Mouse (Mus musculus) retina, adult 2 months (tissue): ENCODE data around the gene Bcl2l2.

Source experiments
- DNase-seq: peaks from one replicate; pipeline ENCODE4 v3.0.0-alpha.2; 2012; ENCODE audit warnings: low read depth, low spot score

Bcl2l2 gene

DNA sequence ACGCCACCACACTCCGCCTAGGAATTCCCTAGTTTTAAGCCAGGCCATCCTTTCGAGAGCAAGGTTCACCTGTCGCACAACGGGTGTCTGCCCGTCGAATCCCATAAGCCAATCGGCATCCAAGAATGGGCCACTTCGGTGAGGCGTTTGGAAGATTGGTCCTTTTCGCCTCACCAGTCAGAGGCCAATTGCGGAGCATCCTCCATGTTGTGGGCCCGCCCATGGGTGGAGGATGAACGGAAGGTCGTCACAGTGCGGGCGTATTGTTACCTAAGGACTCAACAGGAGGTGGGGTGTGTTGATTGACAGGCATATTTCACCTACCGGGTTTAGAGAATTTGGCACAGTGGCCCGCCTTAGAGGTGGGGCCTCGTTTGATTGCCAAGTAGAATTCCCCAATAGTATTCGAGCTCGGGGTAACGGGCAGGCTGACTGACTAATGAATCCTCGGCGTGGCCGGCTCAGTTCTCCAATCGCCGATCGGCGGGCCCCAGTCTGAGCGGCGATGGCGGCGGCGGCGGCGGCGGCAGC, 10.5 kb downstream of the Bcl2l2 start:
- peak; percentile 98 for DNase-seq

DNA sequence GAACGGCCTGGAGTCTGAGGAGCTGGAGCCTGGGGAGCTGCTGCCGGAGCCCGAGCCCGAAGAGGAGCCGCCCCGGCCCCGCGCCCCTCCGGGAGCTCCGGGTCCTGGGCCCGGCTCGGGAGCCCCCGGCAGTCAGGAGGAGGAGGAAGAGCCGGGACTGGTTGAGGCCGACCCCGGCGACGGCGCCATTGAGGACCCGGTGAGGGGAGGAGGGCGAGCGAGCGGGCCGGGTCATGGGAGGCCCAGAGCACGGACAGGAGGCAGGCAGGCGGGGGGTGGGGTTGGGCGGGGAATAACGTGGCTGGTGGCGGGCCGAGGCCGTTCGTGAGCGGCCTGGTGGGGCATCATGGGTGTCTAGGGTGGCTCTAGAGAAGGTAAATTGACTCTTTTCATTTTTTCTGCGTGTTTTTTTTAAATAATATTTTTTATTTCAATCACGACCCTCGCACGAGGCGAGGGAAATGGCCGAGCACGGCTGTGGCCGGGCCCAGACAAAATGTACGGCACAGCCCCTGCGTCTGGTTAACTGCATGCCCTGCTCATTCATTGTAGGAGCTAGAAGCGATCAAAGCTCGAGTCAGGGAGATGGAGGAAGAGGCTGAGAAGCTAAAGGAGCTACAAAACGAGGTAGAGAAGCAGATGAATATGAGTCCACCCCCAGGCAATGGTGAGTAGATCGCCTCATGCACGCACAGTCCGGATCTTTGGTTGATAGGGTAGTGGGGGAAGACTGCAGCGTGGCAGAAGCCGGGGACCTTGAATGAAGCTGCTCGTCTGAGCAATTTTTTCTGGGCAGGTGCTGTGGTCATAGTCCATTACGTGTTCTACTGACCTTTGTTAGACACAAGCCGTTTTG, 11.3 kb downstream of the Bcl2l2 start:
- DNase-seq = no peak

GRCm38 (mm10) chr14:54897445-54897844, 14.3 kb downstream of the Bcl2l2 start:
- no peak for DNase-seq

- DNase-seq = peak; percentile 53
Observed at GRCm38 (mm10) chr14:54900383-54900782, 17.2 kb downstream of the Bcl2l2 start.

- DNase-seq = no peak
Observed at GRCm38 (mm10) chr14:54903641-54904040, 20.5 kb downstream of the Bcl2l2 start.

- no peak for DNase-seq
Observed at GRCm38 (mm10) chr14:54908682-54909081, 25.5 kb downstream of the Bcl2l2 start.

- DNase-seq = no peak
Observed at GRCm38 (mm10) chr14:54912109-54912850, 29.1 kb downstream of the Bcl2l2 start.

DNA sequence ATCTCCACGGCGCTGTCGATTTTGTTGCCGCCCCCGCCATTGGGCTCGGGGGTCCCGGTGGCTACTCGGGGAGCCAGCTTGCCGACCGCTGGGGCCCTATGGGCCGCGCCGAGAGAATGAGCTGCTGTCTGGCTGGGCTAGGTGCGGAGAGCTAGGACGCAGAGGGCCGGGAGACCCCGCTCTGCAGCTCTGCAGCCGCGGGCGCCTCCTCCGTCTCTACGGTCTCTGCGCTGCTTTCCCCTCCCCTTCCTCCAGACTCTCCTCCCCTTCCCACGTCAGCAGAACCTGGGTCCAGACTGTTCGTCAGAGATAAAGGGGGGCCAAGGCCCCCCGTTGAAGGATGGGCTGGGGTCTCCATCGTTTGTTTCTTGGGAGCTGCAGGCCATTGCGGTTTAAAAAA, 29.7 kb downstream of the Bcl2l2 start, which contains the start of gene Slc22a17:
Slc22a17 (minus strand) TSS at position 247 of the 400 bp plus-strand sequence.
- no peak for DNase-seq

- DNase-seq = no peak
Observed at GRCm38 (mm10) chr14:54913343-54913742, 30.2 kb downstream of the Bcl2l2 start.

- no peak for DNase-seq
Observed at GRCm38 (mm10) chr14:54920076-54920685, 37.0 kb downstream of the Bcl2l2 start.

DNA sequence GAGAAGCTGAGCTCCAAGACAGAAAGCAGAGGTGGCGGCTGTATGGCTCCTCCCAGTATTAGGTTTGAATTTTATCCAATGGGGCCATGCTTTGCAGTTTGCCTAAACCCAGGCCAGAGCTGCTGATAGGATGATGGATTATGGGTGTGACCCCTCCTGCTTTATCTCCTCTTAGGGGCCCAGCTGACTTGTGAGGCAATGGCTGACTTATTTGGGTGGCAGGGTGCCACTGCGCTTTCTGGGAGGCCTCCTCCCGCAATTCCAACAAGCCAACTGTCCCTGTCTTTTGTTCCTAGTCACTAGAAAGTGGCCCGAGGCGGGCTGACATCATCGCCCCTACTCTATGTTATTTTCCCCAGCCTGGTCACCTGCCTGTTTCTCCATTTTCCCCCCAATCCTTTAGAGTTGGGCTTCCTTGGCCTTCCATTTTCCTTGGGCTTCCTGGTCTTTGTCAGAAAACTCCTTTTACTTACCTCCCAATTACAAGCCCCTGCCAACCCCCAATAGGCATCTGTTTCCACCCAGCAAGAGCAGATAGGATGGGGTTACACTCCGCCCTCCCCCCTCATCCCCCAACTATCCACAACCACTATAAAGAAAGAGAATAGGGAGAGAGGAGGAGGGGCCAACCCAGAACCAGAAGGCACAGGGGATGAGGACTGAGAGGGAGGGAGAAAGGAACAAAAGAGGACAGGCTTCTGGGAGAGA, 41.6 kb downstream of the Bcl2l2 start:
- no peak for DNase-seq

GRCm38 (mm10) chr14:54925349-54926342, 42.5 kb downstream of the Bcl2l2 start, which contains the start of gene Efs:
Gene Efs (minus strand): TSS chr14:54926126.
- no peak for DNase-seq

DNA sequence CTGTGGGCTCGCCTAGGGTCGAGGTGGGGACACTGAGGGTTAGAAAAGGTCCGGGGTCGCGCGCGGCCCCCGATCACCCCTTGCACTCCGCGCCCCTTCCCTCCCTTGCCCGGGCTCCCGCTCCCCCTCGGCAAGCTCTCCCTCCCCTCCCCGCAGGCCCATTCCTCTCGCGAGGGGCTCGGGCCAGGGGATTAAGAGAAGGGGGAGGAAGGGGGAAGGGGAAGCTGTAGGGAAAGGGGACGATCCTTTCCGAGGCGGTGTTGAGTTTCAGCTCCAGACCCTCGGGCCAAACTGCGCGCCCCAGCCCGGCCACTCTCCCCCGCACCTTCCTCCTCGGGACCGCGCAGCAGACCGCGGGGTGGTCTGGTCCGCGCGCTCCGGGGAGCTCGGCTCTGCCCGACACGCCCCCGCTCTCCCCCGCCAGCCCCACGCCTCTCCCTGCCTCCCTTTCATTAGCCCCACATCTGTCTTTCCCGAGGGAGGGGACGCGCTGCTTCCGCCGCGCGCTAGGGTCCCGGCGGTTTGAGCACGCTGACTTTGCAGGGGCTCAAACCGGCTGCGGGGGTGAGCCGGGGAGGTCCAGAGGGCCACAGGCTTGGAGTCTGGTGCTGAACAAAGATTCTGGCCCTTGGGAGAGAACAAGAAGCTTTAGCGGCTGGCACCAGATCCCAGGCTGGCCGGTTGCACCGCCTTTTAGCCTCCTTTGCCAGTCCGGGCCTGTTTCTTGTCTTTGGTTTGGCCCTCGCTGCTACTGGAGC, 43.4 kb downstream of the Bcl2l2 start:
- DNase-seq = no peak

- no peak for DNase-seq
Observed at GRCm38 (mm10) chr14:54927296-54927695, 44.1 kb downstream of the Bcl2l2 start.

- no peak for DNase-seq
Observed at GRCm38 (mm10) chr14:54929801-54930200, 46.6 kb downstream of the Bcl2l2 start.

DNA sequence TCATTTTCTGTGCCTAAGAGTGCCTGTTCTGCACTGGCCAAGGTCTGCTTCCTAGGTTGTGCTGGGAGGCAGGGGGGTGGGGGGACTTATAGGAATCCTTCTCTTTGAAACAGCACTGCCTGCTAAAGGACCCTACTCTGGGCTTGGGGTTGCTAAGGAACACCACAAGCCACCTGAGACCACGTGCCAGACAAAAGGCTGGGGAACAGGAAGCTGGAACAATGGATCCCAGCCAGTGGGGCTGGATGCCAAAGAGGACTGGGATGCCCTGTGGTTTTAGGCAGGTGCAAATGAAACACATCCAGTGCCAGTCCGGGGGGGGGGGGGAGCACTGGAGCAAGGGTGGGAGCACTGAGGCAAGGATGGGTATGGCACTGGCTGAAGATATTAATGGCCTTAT, 47.3 kb downstream of the Bcl2l2 start:
- no peak for DNase-seq

DNA sequence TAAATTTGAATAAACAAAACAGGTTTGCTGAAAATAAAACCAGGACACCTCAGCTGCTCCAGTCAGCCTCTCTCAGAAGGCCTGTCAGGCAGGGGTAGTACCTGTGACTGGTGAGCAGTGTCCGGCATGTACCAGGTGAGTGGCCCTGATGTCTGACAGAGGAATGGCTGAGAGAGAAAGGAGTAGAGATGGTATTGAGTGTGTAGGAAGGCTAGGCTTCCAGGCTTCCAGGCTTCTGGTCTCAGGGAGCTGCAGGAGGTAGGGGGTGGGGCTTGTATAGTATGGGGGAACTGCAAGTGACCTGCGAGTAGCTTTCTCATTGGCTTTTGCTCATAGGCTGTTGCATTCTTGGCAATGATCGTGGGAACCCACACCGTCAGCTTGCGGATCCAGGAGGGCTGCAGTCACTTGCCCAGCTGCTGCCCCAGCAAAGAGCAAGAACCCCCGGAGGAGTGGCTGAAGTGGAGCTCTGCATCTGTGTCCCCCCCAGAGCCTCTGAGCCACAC, 49.5 kb downstream of the Bcl2l2 start, which contains the start of gene Il25:
Il25 (plus strand) TSS at position 51 of the 506 bp plus-strand sequence.
- no peak for DNase-seq

DNA sequence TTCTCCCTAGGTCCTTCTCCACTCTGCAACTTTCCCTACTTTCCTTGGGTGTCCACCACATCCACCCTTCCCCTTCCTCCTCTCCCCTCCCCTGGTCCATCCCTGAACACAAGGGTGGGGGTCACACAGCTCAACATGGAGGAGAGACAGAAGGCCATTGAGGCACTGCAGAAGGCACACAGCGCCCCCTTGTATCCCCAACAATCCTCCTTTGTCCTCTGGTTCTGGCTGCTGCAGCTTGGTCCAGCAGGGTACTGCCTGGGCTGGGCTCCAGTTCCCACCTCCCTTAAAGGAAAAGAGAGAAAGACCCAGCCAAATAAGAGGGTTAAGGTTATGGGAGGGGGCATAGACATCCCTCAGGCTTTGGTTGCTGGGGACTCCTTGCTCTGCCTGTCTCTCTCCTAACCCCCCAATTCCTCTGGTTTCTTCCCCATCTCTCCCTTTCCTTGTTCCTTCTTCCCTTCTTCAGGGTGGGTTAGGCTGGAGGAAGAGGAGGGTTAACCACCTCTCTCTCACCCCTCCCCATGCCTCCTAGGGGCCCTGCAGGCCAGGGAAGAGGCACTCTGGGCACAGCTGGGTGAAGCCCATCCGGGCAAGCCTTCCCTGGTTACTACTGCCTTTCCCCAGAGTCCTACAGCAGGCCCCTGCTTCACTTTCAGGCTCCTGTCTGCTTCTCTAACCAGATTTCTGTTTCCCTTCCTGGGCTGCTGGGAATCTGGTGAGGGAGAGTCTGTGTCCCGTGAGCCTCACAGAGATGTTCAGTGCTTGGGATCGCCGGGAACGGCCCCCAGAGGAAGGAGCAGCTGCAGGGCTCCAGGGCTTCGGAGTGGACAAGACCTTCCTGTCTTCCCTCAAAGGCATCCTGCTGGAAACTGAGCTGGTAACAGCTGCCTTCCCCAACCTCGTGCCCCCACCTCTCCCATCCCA, 53.0 kb downstream of the Bcl2l2 start, which contains the start of gene Cmtm5:
Cmtm5 (plus strand) TSS at position 358 of the 927 bp plus-strand sequence.
- no peak for DNase-seq
